In genomic region chr13:104204313-104204712, GRCm38 (mm10) we compare ENCODE assay signal across 15 mouse cellular contexts. TPM values are rescaled to one million over a fixed set of nuclear protein-coding genes. Genes with fewer than 3 reads are reported as not detected.
A peak's percentile ranks its signal among the peaks of the same experiment; 100 is the strongest.
DNase-seq lines count a peak whose midpoint lies in the region; ATAC-seq and TF ChIP-seq lines count a peak whose summit lies in the region.
"Had no signal": no experiment of that assay in that cellular context is flagged by ENCODE, and none has a peak within 500 bp of the region (broad histone marks: within the 10 kb centered on the region; RNA-seq: fewer than 3 reads in every experiment).

No protein-coding gene starts in this region.

- intact Hi-C loops in gastrocnemius, adult 2 months (cut with DNase I), result no loop called here

- no peak overlapping the region for H3K9ac ChIP-seq in midbrain, embryonic 14.5 days (replicated peaks; ENCODE audit: low read length)
- H3K9ac ChIP-seq in midbrain, embryonic 15.5 days, result no peak overlapping the region
- no peak overlapping the region for H3K9ac ChIP-seq in stomach, postnatal 0 days (ENCODE audit: low read length)
- H3K9ac ChIP-seq: liver, embryonic 15.5 days had no signal

- no peaks in the 10 kb centered on the region for H3K4me1 ChIP-seq in midbrain, embryonic 14.5 days (ENCODE audit: control insufficient read depth, insufficient read depth, low read length)
- H3K4me1 ChIP-seq in midbrain, embryonic 15.5 days, result no peaks in the 10 kb centered on the region
- H3K4me1 ChIP-seq in stomach, postnatal 0 days (replicated peaks; ENCODE audit: control insufficient read depth, insufficient read depth), result no peaks in the 10 kb centered on the region
- H3K4me1 ChIP-seq: liver, embryonic 15.5 days had no signal

- 73% methylated on average over 1 of the region's 1 CpGs for WGBS in midbrain, embryonic 14.5 days
- 68% methylated on average over 1 of the region's 1 CpGs for WGBS in midbrain, embryonic 15.5 days
- WGBS in stomach, postnatal 0 days, result 56% methylated on average over 1 of the region's 1 CpGs

- peaks cover 40% of the 10 kb centered on the region for H3K36me3 ChIP-seq in midbrain, embryonic 14.5 days (ENCODE audit: control insufficient read depth, insufficient read depth, low read length)
- H3K36me3 ChIP-seq in midbrain, embryonic 15.5 days (replicated peaks), result peaks cover under 1% of the 10 kb centered on the region; the same call in 1 of the 2 replicates
- no peaks in the 10 kb centered on the region for H3K36me3 ChIP-seq in stomach, postnatal 0 days (ENCODE audit: control insufficient read depth, insufficient read depth, low read length)

- TF ChIP-seq EP300 in stomach, postnatal 0 days (optimal IDR thresholded peaks at IDR 0.05), result no peak

- peak; percentile 34; the same call in 1 of the 2 replicates for TF ChIP-seq CTCF in gastrocnemius, adult 2 months (IDR thresholded peaks at IDR 0.05)
- TF ChIP-seq CTCF in stomach, postnatal 0 days (IDR thresholded peaks at IDR 0.05; ENCODE audit: low read depth), result peak; percentile 55

- no peaks in the 10 kb centered on the region for H3K27me3 ChIP-seq in midbrain, embryonic 14.5 days (ENCODE audit: control insufficient read depth, insufficient read depth, low read length)
- no peaks in the 10 kb centered on the region for H3K27me3 ChIP-seq in midbrain, embryonic 15.5 days (replicated peaks)
- no peaks in the 10 kb centered on the region for H3K27me3 ChIP-seq in stomach, postnatal 0 days (ENCODE audit: control insufficient read depth, insufficient read depth, low read length)
- H3K27me3 ChIP-seq: liver, embryonic 15.5 days had no signal

- no peaks in the 10 kb centered on the region for H3K9me3 ChIP-seq in midbrain, embryonic 14.5 days (ENCODE audit: control insufficient read depth, low read length)
- H3K9me3 ChIP-seq in midbrain, embryonic 15.5 days, result no peaks in the 10 kb centered on the region
- no peaks in the 10 kb centered on the region for H3K9me3 ChIP-seq in stomach, postnatal 0 days (ENCODE audit: control insufficient read depth, low read length)
- H3K9me3 ChIP-seq: liver, embryonic 15.5 days had no signal

- H3K27ac ChIP-seq in gastrocnemius, adult 2 months, result no peak overlapping the region
- no peak overlapping the region for H3K27ac ChIP-seq in midbrain, embryonic 14.5 days (replicated peaks; ENCODE audit: low read depth, low read length)
- H3K27ac ChIP-seq in midbrain, embryonic 15.5 days, result no peak overlapping the region
- H3K27ac ChIP-seq in stomach, postnatal 0 days (replicated peaks), result no peak overlapping the region
- H3K27ac ChIP-seq: liver, embryonic 15.5 days; macrophage had no signal

- no peak for DNase-seq in gastrocnemius, adult 2 months
- no peak for DNase-seq in gastrocnemius, postnatal 10 days
- DNase-seq in midbrain, embryonic 14.5 days, result peak; percentile 23
- DNase-seq in stomach, postnatal 0 days (ENCODE audit: low spot score), result no peak
- DNase-seq in right cerebral cortex, postnatal 4 days, result no peak
- DNase-seq in heart, postnatal 4 days, result no peak
- DNase-seq: adrenal gland, postnatal 14 days; heart, postnatal 14 days; kidney, postnatal 36 days; layer of hippocampus, postnatal 36 days had no signal

- no peak for ATAC-seq in midbrain, embryonic 14.5 days (ENCODE audit: low FRiP score, low TSS enrichment)
- ATAC-seq in midbrain, embryonic 15.5 days (replicated peaks), result no peak
- ATAC-seq in common myeloid progenitor, adult 5-6 weeks (replicated peaks; ENCODE audit: low read depth, poor library complexity, severe bottlenecking), result 0 out of 2 replicates have a peak, but pooled peaks have one; percentile 47
- no peak for ATAC-seq in stomach, postnatal 0 days (ENCODE audit: low FRiP score, low TSS enrichment)
- ATAC-seq: intestine, embryonic 16.5 days had no signal

- no peak overlapping the region for H3K4me3 ChIP-seq in gastrocnemius, adult 2 months
- no peak overlapping the region for H3K4me3 ChIP-seq in midbrain, embryonic 14.5 days (replicated peaks; ENCODE audit: low read depth, low read length)
- no peak overlapping the region for H3K4me3 ChIP-seq in midbrain, embryonic 15.5 days
- no peak overlapping the region for H3K4me3 ChIP-seq in stomach, postnatal 0 days (ENCODE audit: low read depth, low read length)
- H3K4me3 ChIP-seq: liver, embryonic 15.5 days had no signal

- no peak overlapping the region for H3K4me2 ChIP-seq in midbrain, embryonic 14.5 days (ENCODE audit: low read length)
- no peak overlapping the region for H3K4me2 ChIP-seq in midbrain, embryonic 15.5 days
- no peak overlapping the region for H3K4me2 ChIP-seq in stomach, postnatal 0 days (replicated peaks; ENCODE audit: low read depth)
- H3K4me2 ChIP-seq: liver, embryonic 15.5 days had no signal

RNA-seq across cellular contexts. Expression of gene Cenpk, which starts 24.1 kb away (rescaled TPM):
- total RNA-seq in gastrocnemius, adult 2 months (2021), result under 1 TPM in 1 of 2 experiments, not detected in 1; 0.41 TPM
- 1 to 10 TPM; 2.6 to 3.1 TPM for total RNA-seq in gastrocnemius, postnatal 10 days (2021)
- 12.0 and 12.9 TPM in 2 replicates for polyA plus RNA-seq in midbrain, embryonic 14.5 days (2014; fragmentation: Nextera tagmentation; extraction: Ambion mirVana)
- 10.6 and 11.6 TPM in 2 replicates for polyA plus RNA-seq in midbrain, embryonic 15.5 days (2015; fragmentation: Nextera tagmentation; extraction: Ambion mirVana)
- 87.1 and 134 TPM in 2 replicates for total RNA-seq in common myeloid progenitor, adult 5-6 weeks (2017)
- 23.1 and 27.5 TPM in 2 replicates for polyA plus RNA-seq in stomach, postnatal 0 days (2015; fragmentation: Nextera tagmentation; extraction: Ambion mirVana)
- 10 to 100 TPM; 10.2 to 13.5 TPM for total RNA-seq in heart, postnatal 4 days (2021)

RNA-seq across cellular contexts. Expression of gene Ppwd1, which starts 24.3 kb away (rescaled TPM):
- total RNA-seq in gastrocnemius, adult 2 months (2021), result 1 to 10 TPM; 7.5 to 8.1 TPM
- total RNA-seq in gastrocnemius, postnatal 10 days (2021), result 1 to 10 TPM; 6.3 to 9.6 TPM
- 7.9 and 8.1 TPM in 2 replicates for polyA plus RNA-seq in midbrain, embryonic 14.5 days (2014; fragmentation: Nextera tagmentation; extraction: Ambion mirVana)
- polyA plus RNA-seq in midbrain, embryonic 15.5 days (2015; fragmentation: Nextera tagmentation; extraction: Ambion mirVana), result 6.6 and 6.9 TPM in 2 replicates
- 34.3 and 40.9 TPM in 2 replicates for total RNA-seq in common myeloid progenitor, adult 5-6 weeks (2017)
- polyA plus RNA-seq in stomach, postnatal 0 days (2015; fragmentation: Nextera tagmentation; extraction: Ambion mirVana), result 6.1 TPM in 2 replicates
- 10 to 100 TPM; 10.2 to 11.6 TPM for total RNA-seq in heart, postnatal 4 days (2021)

RNA-seq across cellular contexts. Expression of gene Trim23, which starts 25.7 kb away (rescaled TPM):
- total RNA-seq in gastrocnemius, adult 2 months (2021), result 10 to 100 TPM; 23.6 to 26.2 TPM
- 10 to 100 TPM; 17.6 to 19.0 TPM for total RNA-seq in gastrocnemius, postnatal 10 days (2021)
- 40.1 and 42.3 TPM in 2 replicates for polyA plus RNA-seq in midbrain, embryonic 14.5 days (2014; fragmentation: Nextera tagmentation; extraction: Ambion mirVana)
- 34.8 and 37.0 TPM in 2 replicates for polyA plus RNA-seq in midbrain, embryonic 15.5 days (2015; fragmentation: Nextera tagmentation; extraction: Ambion mirVana)
- 25.1 and 25.3 TPM in 2 replicates for total RNA-seq in common myeloid progenitor, adult 5-6 weeks (2017)
- 8.2 and 8.4 TPM in 2 replicates for polyA plus RNA-seq in stomach, postnatal 0 days (2015; fragmentation: Nextera tagmentation; extraction: Ambion mirVana)
- 10 to 100 TPM; 17.8 to 19.9 TPM for total RNA-seq in heart, postnatal 4 days (2021)

RNA-seq across cellular contexts. Expression of gene Trappc13, which starts 26.0 kb away (rescaled TPM):
- total RNA-seq in gastrocnemius, adult 2 months (2021), result 10 to 100 TPM; 31.0 to 34.1 TPM
- 10 to 100 TPM; 30.6 to 33.6 TPM for total RNA-seq in gastrocnemius, postnatal 10 days (2021)
- polyA plus RNA-seq in midbrain, embryonic 14.5 days (2014; fragmentation: Nextera tagmentation; extraction: Ambion mirVana), result 63.1 and 66.6 TPM in 2 replicates
- 55.9 and 58.7 TPM in 2 replicates for polyA plus RNA-seq in midbrain, embryonic 15.5 days (2015; fragmentation: Nextera tagmentation; extraction: Ambion mirVana)
- total RNA-seq in common myeloid progenitor, adult 5-6 weeks (2017), result 61.8 and 62.7 TPM in 2 replicates
- polyA plus RNA-seq in stomach, postnatal 0 days (2015; fragmentation: Nextera tagmentation; extraction: Ambion mirVana), result 33.8 and 36.6 TPM in 2 replicates
- total RNA-seq in heart, postnatal 4 days (2021), result 10 to 100 TPM; 35.3 to 35.8 TPM
